Mouse (Mus musculus) midbrain, embryonic 10.5 days (tissue): ENCODE results near the gene Mrpl58. TPM values are rescaled to one million over a fixed set of nuclear protein-coding genes. Genes with fewer than 3 reads are reported as not detected.

ENCODE experiments used
- DNase-seq: peaks from one replicate; pipeline ENCODE4 v3.0.0-alpha.2; 2017; ENCODE audit warnings: low spot score
- H3K27ac ChIP-seq: fragments of 300-500 bp; sonication (generic); replicated peaks from 2 replicates; pipeline ENCODE4 v1.5.1; 2016; ENCODE audit warnings: mild to moderate bottlenecking
- H3K27me3 ChIP-seq: fragments of 300-500 bp; sonication (generic); 2 replicates; pipeline ENCODE4 v1.6.1; 2016; ENCODE audit warnings: low read depth, mild to moderate bottlenecking; ENCODE audit not compliant: poor library complexity, severe bottlenecking
- H3K36me3 ChIP-seq: fragments of 300-500 bp; sonication (generic); 2 replicates; pipeline ENCODE4 v1.6.1; 2016; ENCODE audit warnings: mild to moderate bottlenecking, moderate library complexity
- H3K4me1 ChIP-seq: fragments of 300-500 bp; sonication (generic); 2 replicates; pipeline ENCODE4 v1.6.1; 2016
- H3K4me3 ChIP-seq: fragments of 300-500 bp; sonication (generic); 2 replicates; pipeline ENCODE4 v1.5.1; 2016; ENCODE audit warnings: mild to moderate bottlenecking, moderate library complexity
- H3K9me3 ChIP-seq: fragments of 300-500 bp; sonication (generic); replicated peaks from 2 replicates; pipeline ENCODE4 v1.6.1; 2016; ENCODE audit warnings: mild to moderate bottlenecking
- WGBS: fragments of 180-500 bp; shearing (Covaris S2); methylation state at CpG from one replicate; pipeline ENCODE4 v1.1.7; 2016; 5-methylcytosine and 5-hydroxymethylcytosine counted together
- polyA plus RNA-seq: library from polyadenylated mRNA; unstranded; fragments of >200 nt; fragmentation: Nextera tagmentation; extraction: Ambion mirVana; gene quantifications from 2 replicates; pipeline ENCODE4 v1.2.1, GENCODE M21; 2016

Gene Mrpl58
- polyA plus RNA-seq, result 256 and 270 TPM in 2 replicates

DNA sequence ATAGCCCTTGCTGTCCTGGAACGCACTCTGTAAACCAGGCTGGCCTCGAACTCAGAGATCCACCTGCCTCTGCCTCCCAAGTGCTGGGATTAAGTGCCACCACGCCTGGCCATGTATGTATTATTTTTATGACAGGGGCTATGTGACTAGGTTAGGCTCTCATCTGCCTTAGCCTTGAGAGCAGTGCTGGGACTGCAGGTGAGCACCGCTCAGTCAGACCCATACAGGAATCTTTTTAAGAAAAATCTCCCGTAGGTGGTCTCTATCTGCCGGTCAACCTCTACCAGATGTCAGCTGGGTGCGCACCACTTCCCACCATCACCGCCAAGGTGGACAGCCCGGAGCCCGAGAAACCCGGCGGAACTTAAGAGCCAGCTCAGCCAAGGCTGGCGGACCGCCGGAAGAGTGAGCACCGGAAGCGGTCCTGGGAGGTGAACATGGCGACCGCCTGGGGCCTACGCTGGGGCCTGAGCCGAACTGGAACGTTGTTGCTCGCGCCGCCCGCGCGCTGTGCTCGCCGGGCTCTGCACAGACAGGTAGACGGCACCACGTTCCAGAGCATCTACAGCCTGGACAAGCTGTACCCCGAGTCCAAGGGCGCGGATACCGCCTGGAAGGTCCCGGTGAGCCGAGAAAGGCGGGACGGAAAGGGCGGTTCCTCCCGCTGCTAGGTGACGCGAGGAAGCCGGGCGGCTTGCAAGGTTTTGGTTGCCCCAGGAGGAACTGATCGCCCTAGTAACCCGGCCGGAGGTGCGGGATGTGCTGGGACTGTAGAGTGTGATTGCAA is at the start of gene Mrpl58:
TSS of gene Mrpl58 (plus strand) at position 415 of the 787 bp plus-strand sequence.
- WGBS, result 3% methylated on average over 50 of the region's 50 CpGs
- Histone ChIP-seq H3K36me3 (peaks cover 32% of the 10 kb centered on the region), H3K27me3 (no peaks in the 10 kb centered on the region)

DNA sequence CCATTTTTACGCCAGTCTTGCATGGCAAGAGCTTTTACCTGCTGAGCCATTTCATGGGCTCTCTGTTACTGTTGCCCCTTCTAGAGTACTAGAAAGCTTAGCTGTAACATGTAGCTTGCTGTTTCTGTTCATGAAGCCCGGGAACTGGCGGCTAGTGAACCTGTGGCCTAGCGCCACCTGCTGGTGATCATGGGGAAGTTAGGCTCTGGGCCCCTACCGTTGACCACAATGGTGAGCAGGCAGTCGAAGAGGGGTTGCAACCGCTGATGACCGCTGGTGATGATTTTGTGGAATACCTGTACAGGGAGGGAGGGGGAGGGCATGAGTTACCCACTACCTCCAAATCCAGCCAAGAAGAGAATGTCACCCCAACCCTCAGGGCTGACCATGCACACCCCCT is 49.4 kb upstream of the Mrpl58 start:
- Histone ChIP-seq H3K27ac (no peak overlapping the region), H3K4me1 (peaks cover 19% of the 10 kb centered on the region), H3K4me3 (no peak overlapping the region), H3K27me3 (peaks cover 62% of the 10 kb centered on the region), H3K36me3 (peaks cover 17% of the 10 kb centered on the region), H3K9me3 (no peaks in the 10 kb centered on the region)
- WGBS, result 11% methylated on average over 8 of the region's 8 CpGs
- peak; percentile 82 for DNase-seq

More for the DNA sequence above, at the start of gene Mrpl58:
- Histone ChIP-seq H3K27ac (peak within 1 kb of the TSS; percentile 98), H3K4me3 (peak within 1 kb of the TSS; percentile 91), H3K4me1 (peaks cover 43% of the 10 kb centered on the region), H3K9me3 (no peaks in the 10 kb centered on the region)
- peak; percentile 89 for DNase-seq

DNA sequence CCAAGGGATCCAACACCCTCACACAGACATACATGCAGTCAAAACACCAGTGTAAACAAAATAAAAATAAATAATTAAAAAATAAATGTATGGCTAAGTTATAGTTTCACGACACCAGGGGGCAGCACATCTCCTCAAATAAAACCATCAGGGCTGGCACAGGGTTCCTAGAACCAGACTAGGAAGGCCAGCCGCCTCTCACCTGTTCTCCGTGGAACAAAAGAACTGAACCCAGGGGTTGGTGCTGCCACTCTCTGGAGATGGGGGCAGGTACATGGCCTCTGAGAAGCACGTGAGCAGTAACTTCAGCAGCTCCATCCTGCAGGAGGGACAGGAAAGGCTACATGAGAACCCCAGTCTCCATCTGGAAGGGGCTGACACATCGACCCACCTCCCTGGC is 45.1 kb upstream of the Mrpl58 start:
- whole genome bisulfite sequencing, result 21% methylated on average over 5 of the region's 5 CpGs
- Histone ChIP-seq H3K4me3 (no peak overlapping the region), H3K4me1 (peaks cover 26% of the 10 kb centered on the region), H3K27me3 (peaks cover 40% of the 10 kb centered on the region), H3K27ac (peak overlapping the region; percentile 63; the same call in 1 of the 2 replicates), H3K9me3 (no peaks in the 10 kb centered on the region), H3K36me3 (peaks cover 5% of the 10 kb centered on the region; the same call in 1 of the 2 replicates)
- DNase-seq, result peak; percentile 62

DNA sequence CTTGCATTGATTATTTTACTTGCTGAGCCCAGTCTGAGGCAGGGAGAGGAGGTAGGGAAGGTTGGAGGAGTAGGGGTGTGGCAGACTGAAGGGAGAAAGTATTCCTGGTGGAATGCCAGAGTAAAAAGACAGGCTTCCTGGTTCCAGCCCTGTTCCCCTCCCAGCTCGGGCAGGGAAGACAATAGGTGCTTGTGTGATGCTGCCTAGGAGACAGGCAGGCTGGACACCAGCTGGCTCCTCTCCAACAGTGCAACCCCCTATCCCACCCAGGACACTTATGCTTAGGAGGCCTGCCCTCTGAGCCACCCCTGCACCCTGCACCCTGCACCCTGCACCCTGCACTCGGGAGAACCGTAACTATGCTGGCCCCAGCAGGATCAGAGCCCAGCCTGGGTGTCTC is 44.3 kb upstream of the Mrpl58 start:
- Histone ChIP-seq H3K36me3 (peaks cover 5% of the 10 kb centered on the region; the same call in 1 of the 2 replicates), H3K9me3 (no peaks in the 10 kb centered on the region), H3K27me3 (peaks cover 37% of the 10 kb centered on the region), H3K4me1 (peaks cover 26% of the 10 kb centered on the region), H3K4me3 (no peak overlapping the region), H3K27ac (peak overlapping the region; percentile 63)
- no peak for DNase-seq
- WGBS, result 61% methylated on average over 3 of the region's 3 CpGs

DNA sequence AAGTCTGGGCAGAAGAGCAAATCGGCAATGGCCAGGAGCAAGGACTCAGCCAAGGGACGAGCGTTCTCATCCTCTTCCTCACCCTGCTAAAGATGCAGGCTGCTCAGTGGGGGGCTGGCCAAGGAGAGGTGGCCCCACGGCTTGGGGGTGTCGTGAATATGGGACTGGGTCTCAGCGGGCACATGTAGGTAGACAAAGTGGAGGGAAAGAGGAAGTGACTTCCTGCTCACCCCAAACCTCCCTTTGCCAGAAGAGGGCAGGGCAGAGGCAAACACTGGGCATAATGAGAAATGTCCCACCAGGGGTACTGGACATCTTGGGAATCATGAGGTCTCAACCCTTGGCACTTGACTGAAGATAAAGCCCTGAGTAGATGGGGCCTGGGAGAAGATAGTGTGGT is 43.8 kb upstream of the Mrpl58 start:
- H3K9me3 ChIP-seq, result no peaks in the 10 kb centered on the region
- DNase-seq, result no peak
- 73% methylated on average over 6 of the region's 6 CpGs for WGBS
- no peak overlapping the region for H3K4me3 ChIP-seq
- peaks cover 5% of the 10 kb centered on the region; the same call in 1 of the 2 replicates for H3K36me3 ChIP-seq
- peaks cover 26% of the 10 kb centered on the region for H3K4me1 ChIP-seq
- H3K27ac ChIP-seq, result peak overlapping the region; percentile 63
- peaks cover 33% of the 10 kb centered on the region for H3K27me3 ChIP-seq

DNA sequence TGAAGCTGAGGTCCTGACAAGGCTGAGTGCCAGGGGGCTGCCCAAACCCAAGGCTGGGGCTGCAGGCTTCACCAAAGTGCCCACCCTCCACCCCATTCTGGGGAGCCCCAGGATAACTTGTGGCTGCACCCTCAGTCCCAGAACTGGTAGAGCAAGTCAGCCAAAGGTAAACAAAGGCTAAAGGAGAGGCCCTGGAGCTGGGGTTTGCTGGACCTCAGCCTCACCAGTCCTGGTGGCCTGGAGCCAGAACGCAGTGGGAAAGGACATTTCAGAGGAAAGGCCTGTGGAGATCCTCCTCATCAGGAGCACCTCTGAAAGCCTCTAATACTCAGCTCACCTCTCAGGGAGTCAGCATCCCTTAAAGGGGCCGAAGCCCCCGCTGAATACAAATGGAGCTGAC is 39.4 kb upstream of the Mrpl58 start:
- Histone ChIP-seq H3K27ac (no peak overlapping the region), H3K4me1 (peaks cover 28% of the 10 kb centered on the region), H3K36me3 (no peaks in the 10 kb centered on the region), H3K27me3 (peaks cover 50% of the 10 kb centered on the region), H3K9me3 (no peaks in the 10 kb centered on the region), H3K4me3 (no peak overlapping the region)
- WGBS, result 97% methylated on average over 3 of the region's 3 CpGs
- DNase-seq, result no peak

DNA sequence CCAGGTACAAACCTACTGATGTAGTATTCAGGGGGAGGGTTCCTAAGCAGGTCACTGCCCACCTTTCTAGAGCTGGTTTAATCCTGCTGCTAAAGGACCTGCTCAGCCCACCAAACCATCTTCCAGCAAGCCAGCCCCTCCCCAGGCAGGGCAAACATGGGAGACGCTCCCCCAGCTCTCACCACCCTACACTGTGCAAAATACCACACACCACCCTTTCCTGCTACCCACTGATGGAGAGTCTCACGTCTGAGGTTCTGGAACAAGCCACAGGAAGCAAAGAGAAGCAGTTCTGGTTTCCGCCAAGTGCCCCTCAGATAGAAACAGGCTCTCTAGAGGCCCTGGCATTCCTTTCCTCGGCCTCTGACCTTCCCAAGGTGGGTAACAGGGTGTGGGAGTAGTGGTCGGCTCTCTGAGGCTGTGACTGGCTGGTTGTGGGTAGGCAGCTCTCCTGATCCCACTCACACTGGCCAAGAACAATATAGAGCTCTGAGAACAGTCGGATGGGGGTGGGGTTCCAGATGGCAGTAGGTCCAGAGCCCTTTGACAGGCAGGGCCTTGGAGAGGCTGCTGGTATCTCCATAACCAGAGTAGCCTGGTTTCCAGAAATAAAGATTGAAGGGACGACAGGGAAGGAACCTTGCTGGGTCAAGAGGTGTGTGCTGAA is 37.4 kb upstream of the Mrpl58 start:
- no peak for DNase-seq
- no peaks in the 10 kb centered on the region for H3K9me3 ChIP-seq
- H3K27me3 ChIP-seq, result peaks cover 65% of the 10 kb centered on the region
- 0 out of 2 replicates have a peak overlapping the region, but pooled peaks have one; percentile 23 for H3K27ac ChIP-seq
- H3K36me3 ChIP-seq, result no peaks in the 10 kb centered on the region
- H3K4me3 ChIP-seq, result peak overlapping the region; percentile 76
- 44% methylated on average over 7 of the region's 7 CpGs for WGBS
- H3K4me1 ChIP-seq, result peaks cover 21% of the 10 kb centered on the region

DNA sequence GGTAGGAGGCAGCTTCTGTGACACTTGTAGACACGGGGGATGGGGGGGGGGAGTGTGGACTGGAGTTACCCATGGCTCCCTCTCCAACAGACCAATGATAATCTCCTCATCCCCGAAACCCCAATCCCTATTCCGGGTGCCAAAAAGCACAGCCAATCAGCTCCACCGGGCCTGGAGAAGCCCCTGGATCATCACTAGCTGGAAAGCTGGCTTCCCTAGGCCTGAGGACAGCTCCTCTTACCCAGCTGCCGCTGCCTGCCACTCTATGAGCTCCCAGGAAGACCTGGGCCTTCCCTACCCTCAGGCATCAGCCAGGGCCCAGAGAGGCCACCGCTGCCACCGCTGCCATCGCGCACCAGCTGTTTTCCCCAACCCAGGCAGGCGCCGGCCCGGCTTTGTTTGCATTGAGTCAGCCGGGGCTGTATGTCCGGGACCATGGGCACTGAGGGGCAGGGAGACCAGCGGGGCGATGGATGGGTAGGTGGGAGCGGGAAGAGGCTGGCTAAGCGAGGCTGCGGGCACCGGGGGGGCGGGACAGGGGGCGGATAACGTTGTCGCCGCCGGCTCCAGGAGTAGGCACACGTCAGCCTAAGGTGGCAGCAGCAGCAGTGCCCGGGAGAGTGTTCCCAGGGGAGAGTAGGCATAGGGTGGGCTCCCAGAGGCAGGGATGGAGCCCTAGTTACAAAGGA is 36.7 kb upstream of the Mrpl58 start:
- H3K4me3 ChIP-seq, result peak overlapping the region; percentile 76
- peaks cover 21% of the 10 kb centered on the region for H3K4me1 ChIP-seq
- H3K9me3 ChIP-seq, result no peaks in the 10 kb centered on the region
- no peaks in the 10 kb centered on the region for H3K36me3 ChIP-seq
- DNase-seq, result peak; percentile 42
- 1% methylated on average over 28 of the region's 28 CpGs for WGBS
- H3K27ac ChIP-seq, result peak overlapping the region; percentile 82
- H3K27me3 ChIP-seq, result peaks cover 72% of the 10 kb centered on the region

DNA sequence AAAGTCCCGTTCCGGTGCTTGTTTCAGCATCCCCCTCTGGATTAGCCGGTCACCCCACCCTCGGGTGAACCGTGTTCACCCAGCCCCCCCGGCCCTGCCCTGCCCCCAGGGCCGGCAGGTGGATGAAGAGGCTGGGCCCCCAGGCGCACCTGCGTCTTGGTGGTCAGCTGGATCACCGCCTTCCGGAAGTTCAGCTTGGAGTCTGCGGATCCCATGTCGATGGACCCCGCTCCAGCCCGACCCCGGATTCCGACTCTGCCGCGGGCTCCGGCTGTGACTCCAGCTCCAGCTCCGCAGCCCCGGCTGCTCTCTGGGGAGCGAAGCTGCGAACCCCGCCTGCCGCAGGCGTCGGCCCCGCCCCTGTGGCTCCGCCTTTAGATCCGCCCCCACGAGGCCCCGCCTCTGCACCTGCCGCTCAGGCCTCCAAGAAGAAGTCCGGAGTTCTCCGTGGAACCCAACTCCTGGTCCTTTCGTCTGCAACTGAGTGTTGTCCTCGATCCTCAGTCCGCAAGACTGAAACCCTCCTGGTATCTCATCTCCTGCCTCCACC is 36.1 kb upstream of the Mrpl58 start, which contains the start of gene Hid1:
TSS of gene Hid1 (minus strand) at position 362 of the 550 bp plus-strand sequence.
- peak within 1 kb of the TSS; percentile 82 for H3K27ac ChIP-seq
- H3K27me3 ChIP-seq, result peaks cover 78% of the 10 kb centered on the region
- DNase-seq, result peak; percentile 80
- H3K4me1 ChIP-seq, result peaks cover 21% of the 10 kb centered on the region
- 0% methylated on average over 39 of the region's 39 CpGs for WGBS
- H3K9me3 ChIP-seq, result no peaks in the 10 kb centered on the region
- peak within 1 kb of the TSS; percentile 76 for H3K4me3 ChIP-seq
- no peaks in the 10 kb centered on the region for H3K36me3 ChIP-seq

DNA sequence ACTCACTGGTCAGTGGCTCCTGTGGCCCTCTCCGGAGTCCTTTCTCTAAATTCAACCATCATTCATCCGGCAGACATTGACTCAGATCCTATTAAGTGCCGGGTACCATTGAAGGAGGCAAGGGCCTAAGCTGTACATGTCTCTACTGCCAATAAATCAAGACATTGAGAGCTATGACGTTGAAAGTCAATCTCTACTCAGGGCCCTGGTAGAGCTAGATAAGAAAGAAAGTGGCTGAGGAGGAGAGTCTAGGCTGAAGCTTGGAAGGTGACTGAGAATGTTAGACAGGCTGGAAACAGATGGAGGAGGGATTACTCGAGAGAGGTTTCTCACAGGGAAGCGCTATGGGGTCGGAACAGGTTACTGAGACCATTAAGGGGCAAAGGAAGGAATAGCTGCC is 33.2 kb upstream of the Mrpl58 start:
- WGBS, result 70% methylated on average over 7 of the region's 7 CpGs
- H3K9me3 ChIP-seq, result no peaks in the 10 kb centered on the region
- no peak overlapping the region for H3K27ac ChIP-seq
- H3K4me3 ChIP-seq, result no peak overlapping the region
- no peaks in the 10 kb centered on the region for H3K36me3 ChIP-seq
- H3K27me3 ChIP-seq, result peaks cover 100% of the 10 kb centered on the region
- H3K4me1 ChIP-seq, result peaks cover 33% of the 10 kb centered on the region
- DNase-seq, result no peak

DNA sequence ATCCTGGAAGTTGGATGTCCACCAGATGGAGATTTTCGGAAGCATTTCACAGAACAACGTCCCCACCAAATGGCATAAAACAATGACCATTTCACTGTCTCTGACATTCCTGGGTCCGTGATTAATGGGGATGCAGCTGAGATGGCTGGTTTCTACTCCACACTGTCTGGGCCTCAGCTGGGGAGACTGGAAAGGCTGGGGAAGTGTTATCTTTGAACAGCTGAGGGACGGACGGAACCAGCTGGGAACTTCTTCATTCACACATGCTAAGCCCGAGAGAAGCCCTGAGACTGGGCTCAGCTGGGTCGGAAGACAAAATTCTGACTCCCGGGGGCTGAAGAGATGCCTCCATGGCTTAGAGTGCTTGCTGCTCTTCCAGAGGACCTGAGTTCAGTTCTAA is 32.2 kb upstream of the Mrpl58 start:
- WGBS, result 73% methylated on average over 8 of the region's 8 CpGs
- no peak for DNase-seq
- H3K27ac ChIP-seq, result no peak overlapping the region
- H3K27me3 ChIP-seq, result peaks cover 100% of the 10 kb centered on the region
- H3K36me3 ChIP-seq, result no peaks in the 10 kb centered on the region
- no peak overlapping the region for H3K4me3 ChIP-seq
- peaks cover 27% of the 10 kb centered on the region for H3K4me1 ChIP-seq
- no peaks in the 10 kb centered on the region for H3K9me3 ChIP-seq

DNA sequence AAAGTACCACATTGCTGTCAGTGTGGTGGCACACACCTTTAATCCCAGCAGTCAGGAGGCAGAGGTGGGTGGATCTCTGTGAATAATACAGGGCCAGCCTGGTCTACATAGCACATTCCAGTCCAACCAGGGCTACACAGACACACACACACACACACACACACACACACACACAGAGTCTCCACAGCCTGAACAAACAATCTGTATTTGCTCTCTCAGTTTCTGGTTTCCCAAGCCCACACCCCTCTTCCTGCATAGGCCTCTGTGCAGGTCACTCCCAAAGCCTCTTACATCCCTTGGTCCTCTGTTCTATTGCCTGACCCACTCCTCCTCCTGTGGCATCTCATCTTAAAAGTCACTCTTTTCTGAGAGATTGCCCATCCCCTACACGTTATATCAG is 31.5 kb upstream of the Mrpl58 start:
- no peaks in the 10 kb centered on the region for H3K9me3 ChIP-seq
- H3K4me1 ChIP-seq, result peaks cover 21% of the 10 kb centered on the region
- WGBS, result 63% methylated on average over 1 of the region's 1 CpGs
- H3K27ac ChIP-seq, result no peak overlapping the region
- DNase-seq, result no peak
- H3K4me3 ChIP-seq, result no peak overlapping the region
- H3K36me3 ChIP-seq, result no peaks in the 10 kb centered on the region
- H3K27me3 ChIP-seq, result peaks cover 99% of the 10 kb centered on the region
